28 mouse cellular contexts compared by ENCODE assay signal in the genomic region with DNA sequence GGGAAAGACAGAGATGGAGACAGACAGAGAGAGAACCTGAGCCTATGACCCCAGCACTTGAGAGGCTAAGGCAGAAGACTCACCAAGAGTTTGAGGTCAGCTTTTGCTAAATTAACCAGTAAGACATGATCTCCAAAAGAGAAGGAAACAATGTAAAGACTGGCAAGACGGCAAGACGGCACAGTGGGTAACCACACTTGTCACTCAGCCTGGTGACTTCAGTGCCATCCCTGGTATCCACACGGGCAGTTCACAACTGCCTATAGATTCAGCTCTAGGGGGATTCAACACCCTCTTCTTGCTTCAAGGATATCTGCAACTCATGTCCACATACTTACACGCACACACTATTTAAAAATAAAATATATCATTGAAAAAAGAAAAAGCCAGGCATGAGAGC. TPM values are rescaled to one million over a fixed set of nuclear protein-coding genes. Genes with fewer than 3 reads are reported as not detected.
"Had no signal": no experiment of that assay in that cellular context is flagged by ENCODE, and none has a peak within 500 bp of the region (broad histone marks: within the 10 kb centered on the region; RNA-seq: fewer than 3 reads in every experiment).

No protein-coding gene starts in this region.

- H3K9me3 ChIP-seq: embryonic facial prominence, embryonic 12.5 days; embryonic facial prominence, embryonic 13.5 days; embryonic facial prominence, embryonic 15.5 days; forebrain, embryonic 10.5 days; forebrain, embryonic 12.5 days; forebrain, embryonic 13.5 days; forebrain, embryonic 15.5 days had no signal

- DNase-seq: cerebellum, adult 8-10 months; cerebellum, adult 9-10 months; cerebellum, adult 9-11 months; cerebellum, postnatal 10 days; cerebellum, postnatal 14 days; cerebellum, postnatal 25 days; cerebellum, postnatal 36 days; embryo, embryonic 11 days; forebrain, postnatal 0 days; gastrocnemius, adult 2 months; gastrocnemius, postnatal 10 days; gastrocnemius, postnatal 14 days; gastrocnemius, postnatal 25 days; gastrocnemius, postnatal 36 days; heart, adult 18-20 months; heart, adult 2 months had no signal

- H3K36me3 ChIP-seq: forebrain, embryonic 15.5 days had no signal

- H3K27me3 ChIP-seq: embryonic facial prominence, embryonic 12.5 days; embryonic facial prominence, embryonic 13.5 days; embryonic facial prominence, embryonic 15.5 days; forebrain, embryonic 12.5 days; forebrain, embryonic 13.5 days; forebrain, embryonic 15.5 days had no signal

- ATAC-seq: forebrain, embryonic 13.5 days; forebrain, embryonic 14.5 days; forebrain, embryonic 15.5 days; forebrain, embryonic 16.5 days; forebrain, postnatal 0 days had no signal

- H3K4me3 ChIP-seq: embryonic facial prominence, embryonic 10.5 days; embryonic facial prominence, embryonic 12.5 days; embryonic facial prominence, embryonic 13.5 days; embryonic facial prominence, embryonic 15.5 days; erythroblast, embryonic 14.5 days; forebrain, embryonic 10.5 days; forebrain, embryonic 12.5 days; forebrain, embryonic 13.5 days; forebrain, embryonic 15.5 days; heart, adult 2 months had no signal

- H3K27ac ChIP-seq: embryonic facial prominence, embryonic 10.5 days; embryonic facial prominence, embryonic 12.5 days; embryonic facial prominence, embryonic 13.5 days; embryonic facial prominence, embryonic 15.5 days; forebrain, embryonic 10.5 days; forebrain, embryonic 12.5 days; forebrain, embryonic 13.5 days; forebrain, embryonic 15.5 days had no signal

RNA-seq across cellular contexts. Expression of a gene that starts 43.1 kb away (rescaled TPM):
- total RNA-seq: granulocyte monocyte progenitor cell, adult 5-6 weeks had no signal
- polyA plus RNA-seq: erythroblast, embryonic 14.5 days had no signal
